Mouse (Mus musculus): ENCODE data around the gene Pex5.

GRCm38 (mm10) chr6:124446024-124446423 is 31.2 kb upstream of the Pex5 start:
- TF ChIP-seq CTCF (IDR thresholded peaks at IDR 0.05; ENCODE audit: low read depth): no peak
- no peak for TF ChIP-seq EP300 (optimal IDR thresholded peaks at IDR 0.05)

Measured in stomach, postnatal 0 days (tissue).